Mouse (Mus musculus) midbrain, embryonic 14.5 days (tissue): ENCODE measurements around the gene Gna12. TPM values are rescaled to one million over a fixed set of nuclear protein-coding genes. Genes with fewer than 3 reads are reported as not detected.

ENCODE experiments used
- ATAC-seq: fragments of 200-750 bp; cut with Nextera tagmentation; 2 replicates; pipeline ENCODE4 v1.8.0; 2017; ENCODE audit warnings: moderate number of reproducible peaks, moderate library complexity; ENCODE audit not compliant: low FRiP score, low TSS enrichment
- DNase-seq: peaks from one replicate; pipeline ENCODE4 v3.0.0-alpha.2; 2015
- H3K27ac ChIP-seq: fragments of 300-500 bp; sonication (generic); replicated peaks from 2 replicates; pipeline ENCODE4 v1.5.1; 2014; ENCODE audit warnings: mild to moderate bottlenecking, low read depth, low read length, moderate library complexity
- H3K27me3 ChIP-seq: fragments of 300-500 bp; sonication (generic); 2 replicates; pipeline ENCODE4 v1.6.1; 2014; ENCODE audit warnings: low read length, control low read depth, mixed read lengths; ENCODE audit not compliant: control insufficient read depth, insufficient read depth
- H3K36me3 ChIP-seq: fragments of 300-500 bp; sonication (generic); 2 replicates; pipeline ENCODE4 v1.6.1; 2014; ENCODE audit warnings: low read length, control low read depth; ENCODE audit not compliant: control insufficient read depth, insufficient read depth
- H3K4me1 ChIP-seq: fragments of 300-500 bp; sonication (generic); 2 replicates; pipeline ENCODE4 v1.6.1; 2014; ENCODE audit warnings: mild to moderate bottlenecking, antibody characterized with exemption, low read length, control low read depth; ENCODE audit not compliant: control insufficient read depth, insufficient read depth
- H3K4me2 ChIP-seq: fragments of 300-500 bp; sonication (generic); 2 replicates; pipeline ENCODE4 v1.6.1; 2014; ENCODE audit warnings: mild to moderate bottlenecking, low read length, moderate library complexity
- H3K4me3 ChIP-seq: fragments of 300-500 bp; sonication (generic); replicated peaks from 2 replicates; pipeline ENCODE4 v1.5.1; 2014; ENCODE audit warnings: low read depth, low read length
- H3K9ac ChIP-seq: fragments of 300-500 bp; sonication (generic); replicated peaks from 2 replicates; pipeline ENCODE4 v1.6.1; 2014; ENCODE audit warnings: mild to moderate bottlenecking, low read length, moderate library complexity
- H3K9me3 ChIP-seq: fragments of 300-500 bp; sonication (generic); 2 replicates; pipeline ENCODE4 v1.6.1; 2016; ENCODE audit warnings: low read length, control low read depth, mixed read lengths; ENCODE audit not compliant: control insufficient read depth
- WGBS: fragments of 180-500 bp; shearing (Covaris S2); extraction: QIAGEN DNeasy Blood & Tissue Kit; methylation state at CpG from one replicate; pipeline ENCODE4 v1.1.7; 2014; 5-methylcytosine and 5-hydroxymethylcytosine counted together
- polyA plus RNA-seq: library from polyadenylated mRNA; unstranded; fragments of >200 nt; fragmentation: Nextera tagmentation; extraction: Ambion mirVana; gene quantifications from 2 replicates; pipeline ENCODE4 v1.2.1, GENCODE M21; 2014

The Gna12 gene
- polyA plus RNA-seq, 1 experiment from 2014 or later: 21.6 TPM

DNA sequence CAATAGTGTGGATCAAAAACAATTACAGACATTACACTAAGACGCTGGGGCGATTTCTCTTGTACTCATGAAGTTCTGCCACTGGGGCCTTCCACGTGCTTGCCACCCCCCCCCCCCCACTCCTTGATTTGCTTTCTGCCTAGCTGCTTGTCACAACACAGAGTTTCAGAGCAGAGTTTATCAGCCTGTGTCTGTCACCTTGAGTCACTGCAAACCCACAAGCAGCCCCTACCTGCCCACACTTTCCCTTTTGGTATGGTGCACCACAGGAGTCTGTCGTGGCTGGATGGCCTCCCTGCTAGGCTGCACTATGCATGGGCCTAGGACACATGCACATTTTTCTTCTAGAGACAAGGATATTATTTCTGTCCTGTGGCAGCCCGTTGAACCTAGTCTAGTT is 31.5 kb downstream of the Gna12 start:
- Histone ChIP-seq H3K9ac (no peak overlapping the region), H3K4me1 (no peaks in the 10 kb centered on the region), H3K4me2 (no peak overlapping the region), H3K36me3 (no peaks in the 10 kb centered on the region), H3K4me3 (no peak overlapping the region), H3K27me3 (no peaks in the 10 kb centered on the region), H3K27ac (no peak overlapping the region), H3K9me3 (no peaks in the 10 kb centered on the region)
- ATAC-seq (no peak), DNase-seq (no peak)
- 83% methylated on average over 5 of the region's 5 CpGs for WGBS

DNA sequence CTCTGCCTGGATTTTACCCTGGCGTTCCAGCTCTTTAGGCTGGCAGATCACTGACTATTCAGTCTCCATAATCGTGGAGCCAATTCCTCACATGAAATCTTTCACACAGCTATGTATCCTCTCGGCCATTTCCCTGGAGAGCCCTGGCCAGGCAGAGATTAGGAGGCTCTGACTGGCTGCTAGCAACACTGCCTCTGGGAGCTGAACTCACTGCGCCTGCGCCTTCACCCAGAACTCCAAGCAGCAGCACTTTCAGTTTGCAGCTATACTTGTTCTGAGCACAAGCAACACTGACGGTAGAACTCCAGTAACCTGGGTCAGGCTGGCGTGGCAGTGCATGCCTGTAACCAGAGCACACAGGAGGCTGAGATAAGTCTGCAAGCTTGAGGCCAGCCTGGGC is 32.1 kb downstream of the Gna12 start:
- H3K36me3 ChIP-seq: no peaks in the 10 kb centered on the region
- H3K4me1 ChIP-seq: no peaks in the 10 kb centered on the region
- peak; percentile 68 for DNase-seq

DNA sequence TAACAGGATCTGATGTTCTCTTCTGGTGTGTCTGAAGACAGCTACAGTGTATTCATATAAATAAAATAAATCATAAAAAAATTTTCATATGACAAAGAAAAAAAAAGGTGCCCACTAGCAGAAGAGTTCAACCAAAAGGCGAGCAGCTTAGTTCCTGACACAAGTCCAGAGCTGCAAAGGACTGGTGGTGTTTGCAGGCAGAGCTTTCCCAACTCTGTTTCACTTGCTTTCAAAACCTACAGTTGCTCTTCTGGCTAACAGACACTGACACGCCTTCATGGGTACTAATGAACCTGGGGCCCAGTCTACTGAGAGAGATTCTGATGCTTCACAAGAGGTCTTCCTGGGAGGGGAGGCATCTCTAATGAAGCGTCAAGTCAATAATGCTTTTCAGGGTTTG is 34.2 kb downstream of the Gna12 start:
- H3K4me1 ChIP-seq: peaks cover 17% of the 10 kb centered on the region
- H3K9ac ChIP-seq: no peak overlapping the region

More for the DNA sequence above, 32.1 kb downstream of the Gna12 start:
- H3K4me2 ChIP-seq: peak overlapping the region; percentile 5; the same call in 1 of the 2 replicates
- H3K27me3 ChIP-seq: no peaks in the 10 kb centered on the region
- H3K9ac ChIP-seq: no peak overlapping the region; the same call in 1 of the 2 replicates
- 69% methylated on average over 7 of the region's 7 CpGs for WGBS
- H3K4me3 ChIP-seq: no peak overlapping the region
- peak overlapping the region; percentile 53 for H3K27ac ChIP-seq
- H3K9me3 ChIP-seq: no peaks in the 10 kb centered on the region
- ATAC-seq: no peak

DNA sequence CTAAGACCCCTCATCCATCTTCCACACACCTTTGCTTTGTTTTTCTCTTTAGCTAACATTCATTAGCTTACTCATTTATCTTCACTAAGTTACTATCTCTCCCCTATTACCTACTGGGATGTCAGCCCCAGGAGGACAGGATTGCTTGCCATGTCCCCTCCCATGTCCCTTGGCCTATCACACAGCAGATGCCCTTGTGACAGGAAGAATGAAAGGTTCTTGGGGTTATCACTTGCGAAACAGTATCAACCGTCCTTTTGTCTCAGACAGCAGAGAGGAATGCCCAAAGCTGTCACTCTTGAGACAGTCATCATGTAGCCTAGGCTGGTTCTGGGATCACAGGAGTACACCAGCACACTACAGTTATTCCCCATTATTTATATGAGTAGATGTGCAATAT is 35.1 kb downstream of the Gna12 start:
- no peaks in the 10 kb centered on the region for H3K27me3 ChIP-seq
- no peak overlapping the region for H3K27ac ChIP-seq
- peaks cover 26% of the 10 kb centered on the region for H3K4me1 ChIP-seq

More for the DNA sequence above, 34.2 kb downstream of the Gna12 start:
- no peaks in the 10 kb centered on the region for H3K9me3 ChIP-seq
- H3K27me3 ChIP-seq: no peaks in the 10 kb centered on the region
- no peaks in the 10 kb centered on the region for H3K36me3 ChIP-seq
- H3K4me2 ChIP-seq: no peak overlapping the region
- WGBS: 67% methylated on average over 3 of the region's 3 CpGs
- no peak overlapping the region for H3K4me3 ChIP-seq
- no peak for DNase-seq
- ATAC-seq: no peak
- H3K27ac ChIP-seq: no peak overlapping the region

DNA sequence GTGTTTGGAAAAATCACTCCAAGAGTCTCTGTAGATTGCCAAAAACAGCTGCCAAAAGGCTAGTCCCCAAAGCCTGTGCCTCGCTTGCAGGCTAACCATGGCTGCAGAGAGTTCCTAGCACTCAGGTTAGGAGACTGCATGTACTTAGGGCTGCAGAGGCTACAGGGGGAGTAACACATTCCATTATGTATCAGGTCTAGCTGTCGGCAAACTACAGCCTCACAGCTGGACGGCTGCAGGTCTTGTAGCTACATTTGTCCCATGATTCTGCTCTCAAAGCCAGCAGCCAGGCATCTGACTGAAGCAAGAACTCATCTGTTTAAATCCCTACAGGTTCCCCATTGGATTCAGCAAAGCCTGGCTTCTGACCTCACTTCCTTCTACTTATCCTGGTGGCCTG is 35.5 kb downstream of the Gna12 start:
- H3K27me3 ChIP-seq: no peaks in the 10 kb centered on the region
- no peak overlapping the region for H3K9ac ChIP-seq
- H3K4me2 ChIP-seq: no peak overlapping the region
- H3K9me3 ChIP-seq: no peaks in the 10 kb centered on the region
- ATAC-seq (no peak), DNase-seq (no peak)
- H3K4me1 ChIP-seq: peaks cover 30% of the 10 kb centered on the region
- H3K4me3 ChIP-seq: no peak overlapping the region
- no peaks in the 10 kb centered on the region for H3K36me3 ChIP-seq
- H3K27ac ChIP-seq: no peak overlapping the region
- 58% methylated on average over 3 of the region's 3 CpGs for WGBS

More for the DNA sequence above, 35.1 kb downstream of the Gna12 start:
- ATAC-seq (no peak), DNase-seq (no peak)
- 69% methylated on average over 2 of the region's 2 CpGs for WGBS
- Histone ChIP-seq H3K9me3 (no peaks in the 10 kb centered on the region), H3K9ac (no peak overlapping the region), H3K4me3 (no peak overlapping the region), H3K36me3 (no peaks in the 10 kb centered on the region), H3K4me2 (no peak overlapping the region)

DNA sequence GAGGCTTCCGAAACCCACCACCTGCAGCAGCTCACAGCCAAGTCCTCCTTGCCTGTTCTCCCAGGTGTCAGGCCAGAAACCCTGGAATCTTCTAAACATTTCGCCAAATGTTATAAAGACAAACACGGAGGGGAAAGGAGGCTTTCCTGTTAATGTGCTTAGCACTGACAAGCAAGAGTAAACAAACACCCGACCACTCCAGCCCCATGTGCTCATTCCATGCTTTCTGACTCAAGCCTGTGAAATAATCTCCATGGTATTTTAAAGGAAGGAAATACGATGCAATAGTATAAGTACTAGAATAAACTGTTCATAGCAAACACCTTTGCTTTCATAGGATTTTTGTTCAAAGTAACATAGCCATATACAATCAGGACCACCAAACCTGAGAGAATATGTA is 38.0 kb downstream of the Gna12 start:
- ATAC-seq (no peak), DNase-seq (no peak)
- Histone ChIP-seq H3K4me1 (peaks cover 33% of the 10 kb centered on the region), H3K4me2 (no peak overlapping the region), H3K9me3 (no peaks in the 10 kb centered on the region), H3K4me3 (no peak overlapping the region), H3K36me3 (no peaks in the 10 kb centered on the region), H3K27me3 (no peaks in the 10 kb centered on the region), H3K9ac (no peak overlapping the region), H3K27ac (peak overlapping the region; percentile 87)
- 62% methylated on average over 5 of the region's 5 CpGs for WGBS

DNA sequence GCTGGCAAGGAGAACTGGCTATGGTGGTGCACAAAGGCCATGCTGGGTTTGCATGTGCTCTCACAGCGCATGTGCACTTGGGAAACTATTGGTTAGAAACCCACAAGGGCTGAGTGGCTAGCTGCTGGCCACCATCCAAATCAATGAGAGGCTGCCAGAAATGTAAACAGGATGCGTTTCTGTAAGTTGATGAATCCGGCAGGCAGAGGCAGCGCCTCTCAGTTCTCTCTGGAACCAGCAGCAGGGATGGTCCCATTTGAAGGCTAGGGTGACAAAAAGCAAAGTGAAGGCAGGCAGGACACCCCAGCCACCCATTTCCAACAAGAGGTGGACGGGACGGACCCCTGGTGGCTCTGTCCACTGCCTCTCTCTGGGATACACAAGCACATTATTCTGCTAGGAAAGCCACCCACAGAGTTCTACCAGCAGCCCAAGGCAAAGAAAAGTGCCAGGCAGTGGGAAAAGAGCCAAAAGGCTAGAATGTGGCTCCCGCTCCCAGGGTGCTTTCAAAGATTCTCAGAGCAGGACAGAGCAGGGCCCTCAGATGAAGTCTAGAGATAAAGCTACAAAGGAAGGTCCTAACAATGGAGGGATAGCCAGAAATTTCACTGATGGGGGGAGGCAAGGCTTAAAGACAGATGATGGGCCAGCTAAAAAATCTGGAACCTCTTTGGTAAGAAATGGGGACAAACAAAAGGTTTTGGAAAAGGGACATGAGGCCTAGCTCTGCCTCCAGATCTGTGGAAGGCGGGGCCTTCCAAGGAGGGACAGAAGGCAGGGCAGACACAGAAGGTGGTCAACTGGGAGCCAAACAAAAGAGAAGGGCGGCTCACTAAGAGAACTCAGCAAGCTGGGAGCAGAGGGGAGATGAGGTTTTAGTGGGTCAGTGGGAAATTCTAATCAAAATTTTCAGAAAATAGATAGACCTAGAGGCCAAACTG is 39.0 kb downstream of the Gna12 start:
- ATAC-seq (peak; percentile 78; the same call in 1 of the 2 replicates), DNase-seq (peak; percentile 85)
- Histone ChIP-seq H3K9ac (0 out of 2 replicates have a peak overlapping the region, but pooled peaks have one; percentile 16), H3K4me2 (no peak overlapping the region; the same call in 1 of the 2 replicates), H3K27ac (peak overlapping the region; percentile 87), H3K27me3 (no peaks in the 10 kb centered on the region), H3K36me3 (no peaks in the 10 kb centered on the region), H3K4me3 (no peak overlapping the region), H3K4me1 (peaks cover 33% of the 10 kb centered on the region), H3K9me3 (no peaks in the 10 kb centered on the region)
- WGBS: 29% methylated on average over 9 of the region's 9 CpGs

DNA sequence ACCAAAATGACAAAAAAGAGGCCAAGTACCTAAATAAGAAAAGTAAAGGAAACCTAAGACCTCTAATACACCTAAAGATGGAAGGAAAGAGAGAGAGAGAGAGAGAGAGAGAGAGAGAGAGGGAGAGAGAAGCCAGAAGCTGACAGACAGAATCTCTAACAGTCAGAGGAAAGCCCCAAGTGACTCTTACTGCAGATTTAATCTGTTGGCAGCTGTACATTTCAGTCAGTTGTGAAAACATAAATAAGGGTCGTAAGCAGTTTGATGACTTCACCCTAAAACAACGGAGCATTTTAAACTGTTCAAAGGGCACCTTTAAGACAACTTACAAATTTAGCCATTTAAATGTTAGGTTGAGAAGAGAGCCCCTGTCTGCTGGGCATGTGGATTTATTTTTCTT is 39.8 kb downstream of the Gna12 start:
- Histone ChIP-seq H3K27me3 (no peaks in the 10 kb centered on the region), H3K36me3 (peaks cover 1% of the 10 kb centered on the region; the same call in 1 of the 2 replicates), H3K4me2 (no peak overlapping the region), H3K9me3 (no peaks in the 10 kb centered on the region), H3K4me1 (peaks cover 33% of the 10 kb centered on the region), H3K4me3 (no peak overlapping the region), H3K9ac (no peak overlapping the region), H3K27ac (peak overlapping the region; percentile 87)
- DNase-seq: peak; percentile 42
- WGBS: 70% methylated on average over 2 of the region's 2 CpGs
- no peak for ATAC-seq

DNA sequence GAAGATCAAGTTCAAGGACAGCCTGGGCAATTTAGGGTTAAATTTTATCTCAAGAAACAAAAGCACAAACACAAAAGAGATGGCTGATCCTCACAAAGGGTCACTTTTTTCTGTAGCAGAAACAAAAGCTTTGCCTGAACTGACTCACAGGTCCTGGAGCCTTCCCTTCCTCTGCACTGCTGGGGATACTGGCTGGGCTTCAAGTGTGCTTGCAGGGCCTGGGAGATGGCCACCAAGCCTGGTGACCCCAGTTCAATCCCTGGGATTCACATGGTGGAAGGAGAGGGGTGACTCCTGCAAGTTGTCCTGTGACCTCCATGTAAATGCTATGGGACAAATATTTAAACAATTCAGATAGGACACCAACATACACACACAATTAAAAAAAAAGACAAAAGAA is 40.7 kb downstream of the Gna12 start:
- peaks cover 33% of the 10 kb centered on the region for H3K4me1 ChIP-seq
- ATAC-seq (no peak), DNase-seq (no peak)
- H3K27ac ChIP-seq: peak overlapping the region; percentile 87; the same call in 1 of the 2 replicates
- H3K9ac ChIP-seq: no peak overlapping the region
- no peak overlapping the region for H3K4me2 ChIP-seq
- H3K9me3 ChIP-seq: no peaks in the 10 kb centered on the region
- no peaks in the 10 kb centered on the region for H3K27me3 ChIP-seq
- peaks cover 9% of the 10 kb centered on the region; the same call in 1 of the 2 replicates for H3K36me3 ChIP-seq
- H3K4me3 ChIP-seq: no peak overlapping the region
